Mouse (Mus musculus) forebrain, embryonic 11.5 days (tissue): ENCODE measurements at regions not wholly inside any gene's neighbourhood (a gene's known extent, or its start where the extent isn't known, plus 50 kb on each side); places are given as distances from the start of the nearest gene placed in this dataset.

Source experiments
- ATAC-seq: fragments of 200-750 bp; cut with Nextera tagmentation; replicated peaks from 2 replicates; pipeline ENCODE4 v1.8.0; 2017; ENCODE audit warnings: moderate TSS enrichment; ENCODE audit not compliant: low FRiP score
- DNase-seq: peaks from one replicate; pipeline ENCODE4 v3.0.0-alpha.2; 2017; ENCODE audit warnings: low spot score
- H3K27ac ChIP-seq: fragments of 300-500 bp; sonication (generic); 2 replicates; pipeline ENCODE4 v1.5.1; 2014; ENCODE audit warnings: low read depth, low read length
- H3K27me3 ChIP-seq: fragments of 300-500 bp; sonication (generic); 2 replicates; pipeline ENCODE4 v1.6.1; 2014; ENCODE audit warnings: mild to moderate bottlenecking, low read length, mixed read lengths; ENCODE audit not compliant: control insufficient read depth, insufficient read depth
- H3K36me3 ChIP-seq: fragments of 300-500 bp; sonication (generic); 2 replicates; pipeline ENCODE4 v1.6.1; 2014; ENCODE audit warnings: mild to moderate bottlenecking, low read length, moderate library complexity, mixed read lengths; ENCODE audit not compliant: control insufficient read depth, insufficient read depth
- H3K4me1 ChIP-seq: fragments of 300-500 bp; sonication (generic); replicated peaks from 2 replicates; pipeline ENCODE4 v1.6.1; 2014; ENCODE audit warnings: low read length, mixed read lengths; ENCODE audit not compliant: control insufficient read depth, insufficient read depth
- H3K4me2 ChIP-seq: fragments of 300-500 bp; sonication (generic); 2 replicates; pipeline ENCODE4 v1.6.1; 2014; ENCODE audit warnings: low read depth, mild to moderate bottlenecking, low read length, moderate library complexity, mixed read lengths; ENCODE audit not compliant: severe bottlenecking
- H3K4me3 ChIP-seq: fragments of 300-500 bp; sonication (generic); 2 replicates; pipeline ENCODE4 v1.5.1; 2014; ENCODE audit warnings: low read depth, low read length
- H3K9ac ChIP-seq: fragments of 300-500 bp; sonication (generic); 2 replicates; pipeline ENCODE4 v1.6.1; 2014; ENCODE audit warnings: low read length
- H3K9me3 ChIP-seq: fragments of 300-500 bp; sonication (generic); 2 replicates; pipeline ENCODE4 v1.6.1; 2016; ENCODE audit warnings: low read length, mixed read lengths; ENCODE audit not compliant: control insufficient read depth
- WGBS: fragments of 180-500 bp; shearing (Covaris S2); extraction: QIAGEN DNeasy Blood & Tissue Kit; methylation state at CpG from one replicate; pipeline ENCODE4 v1.1.7; 2014; 5-methylcytosine and 5-hydroxymethylcytosine counted together

DNA sequence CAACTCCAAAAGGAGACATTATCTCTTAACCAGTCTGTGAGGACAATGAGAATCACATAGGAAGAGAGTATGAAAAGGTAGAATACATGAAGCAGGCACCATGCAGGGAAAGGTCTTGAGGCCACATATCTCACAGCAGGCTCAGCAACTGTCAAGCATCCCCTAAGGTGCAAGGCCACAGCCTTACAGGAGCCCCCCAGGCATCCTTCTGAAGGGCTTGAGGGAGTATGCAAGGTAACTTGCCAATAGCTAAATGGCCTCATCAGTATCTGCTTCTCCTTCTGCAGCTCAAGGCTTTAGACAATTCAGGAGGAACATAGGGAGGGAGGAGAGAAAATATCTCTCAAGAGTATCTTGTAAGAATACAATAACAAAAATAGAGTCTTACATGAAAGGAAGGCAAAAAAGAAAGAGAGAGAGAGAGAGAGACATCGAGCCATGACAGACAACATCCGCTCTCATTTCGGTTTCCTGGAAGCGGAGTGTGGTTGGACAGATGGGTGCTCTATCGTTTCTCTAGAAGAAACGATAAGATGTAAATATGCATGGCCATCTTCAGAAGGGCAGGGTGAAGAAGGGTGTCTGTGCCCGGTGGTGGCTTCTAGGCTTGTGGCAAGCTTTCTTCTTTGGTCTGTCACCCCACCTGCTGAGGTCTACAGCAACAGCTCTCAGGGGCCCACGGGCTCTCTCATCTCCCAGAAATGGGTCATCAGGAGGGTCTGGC, 349.6 kb upstream of the 3110018I06Rik start:
- ATAC-seq (no peak), DNase-seq (no peak)
- Histone ChIP-seq H3K27me3 (no peaks in the 10 kb centered on the region), H3K4me3 (no peak overlapping the region), H3K36me3 (no peaks in the 10 kb centered on the region), H3K4me2 (no peak overlapping the region), H3K4me1 (no peaks in the 10 kb centered on the region), H3K9ac (no peak overlapping the region), H3K9me3 (no peaks in the 10 kb centered on the region), H3K27ac (no peak overlapping the region)
- whole genome bisulfite sequencing: 94% methylated on average over 8 of the region's 8 CpGs

DNA sequence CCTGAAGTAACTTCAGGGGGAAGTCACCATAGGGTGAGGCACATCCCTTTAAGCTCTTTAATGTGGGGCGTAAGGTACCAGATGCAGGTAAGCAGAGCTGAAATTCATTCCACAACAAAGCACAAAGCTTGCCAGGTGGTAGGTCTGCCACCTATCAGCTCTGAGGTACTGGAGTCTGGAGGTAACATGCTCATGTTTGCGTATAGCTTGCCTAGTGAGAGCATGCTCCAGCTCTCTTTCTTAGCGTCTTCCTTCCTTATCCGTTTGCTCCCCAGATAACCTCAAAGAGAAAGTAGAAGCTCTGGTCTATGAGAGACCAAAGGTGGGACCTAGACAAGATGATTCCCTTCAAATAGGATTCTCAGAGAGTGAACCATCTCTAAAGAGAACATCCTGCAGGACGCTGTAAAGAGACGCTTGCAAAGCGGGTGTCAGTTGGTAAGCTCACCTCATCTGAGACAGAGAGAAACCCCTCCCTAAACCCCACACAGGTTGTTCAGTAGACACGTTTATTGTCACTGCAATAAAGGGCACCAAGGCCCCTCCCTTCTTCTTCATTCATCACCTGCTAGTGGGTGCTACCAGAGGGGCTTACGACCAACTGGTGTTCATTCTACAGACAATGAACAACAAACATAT, 347.4 kb upstream of the 3110018I06Rik start:
- 89% methylated on average over 9 of the region's 9 CpGs for WGBS
- Histone ChIP-seq H3K4me2 (no peak overlapping the region), H3K27me3 (no peaks in the 10 kb centered on the region), H3K9me3 (no peaks in the 10 kb centered on the region), H3K36me3 (no peaks in the 10 kb centered on the region), H3K4me3 (no peak overlapping the region), H3K27ac (no peak overlapping the region), H3K9ac (no peak overlapping the region), H3K4me1 (no peaks in the 10 kb centered on the region)
- DNase-seq (no peak), ATAC-seq (no peak)

GRCm38 (mm10) chr12:107142226-107142625, 346.2 kb upstream of the 3110018I06Rik start:
- no peak overlapping the region for H3K4me2 ChIP-seq
- ATAC-seq (no peak), DNase-seq (no peak)
- H3K36me3 ChIP-seq: no peaks in the 10 kb centered on the region
- no peaks in the 10 kb centered on the region for H3K9me3 ChIP-seq
- H3K9ac ChIP-seq: no peak overlapping the region
- WGBS: 91% methylated on average over 6 of the region's 6 CpGs
- H3K4me3 ChIP-seq: no peak overlapping the region
- H3K27ac ChIP-seq: no peak overlapping the region
- no peaks in the 10 kb centered on the region for H3K4me1 ChIP-seq
- H3K27me3 ChIP-seq: no peaks in the 10 kb centered on the region

GRCm38 (mm10) chr12:107146608-107147121, 341.8 kb upstream of the 3110018I06Rik start:
- H3K9me3 ChIP-seq: no peaks in the 10 kb centered on the region
- WGBS: 88% methylated on average over 5 of the region's 5 CpGs
- H3K27me3 ChIP-seq: no peaks in the 10 kb centered on the region
- H3K4me3 ChIP-seq: no peak overlapping the region
- H3K36me3 ChIP-seq: no peaks in the 10 kb centered on the region
- H3K4me1 ChIP-seq: no peaks in the 10 kb centered on the region
- no peak overlapping the region for H3K27ac ChIP-seq
- no peak overlapping the region for H3K4me2 ChIP-seq
- no peak for DNase-seq
- no peak overlapping the region for H3K9ac ChIP-seq
- ATAC-seq: no peak

DNA sequence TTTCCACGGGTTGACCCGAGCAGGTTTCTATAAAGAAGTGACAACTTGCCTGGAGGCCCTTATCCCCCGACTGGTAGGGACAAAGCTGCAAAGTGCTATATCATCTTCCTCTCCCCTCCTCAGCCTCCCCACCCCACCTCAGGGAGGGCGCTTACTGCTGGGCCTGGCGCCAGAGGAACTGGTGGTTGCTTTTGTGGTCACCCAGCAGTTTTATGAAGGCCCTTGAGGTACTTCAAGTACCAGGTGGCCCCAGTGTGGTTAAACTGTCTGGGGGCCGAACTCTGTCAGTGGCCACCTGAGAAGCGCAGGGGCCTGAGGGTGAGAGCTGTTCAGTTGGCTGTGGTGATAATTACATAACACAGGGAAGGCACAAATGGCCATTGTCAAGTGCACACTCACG, 340.0 kb upstream of the 3110018I06Rik start:
- H3K27me3 ChIP-seq: no peaks in the 10 kb centered on the region
- no peaks in the 10 kb centered on the region for H3K9me3 ChIP-seq
- no peak overlapping the region for H3K27ac ChIP-seq
- no peak overlapping the region for H3K9ac ChIP-seq
- ATAC-seq (no peak), DNase-seq (no peak)
- 86% methylated on average over 8 of the region's 8 CpGs for WGBS
- H3K36me3 ChIP-seq: no peaks in the 10 kb centered on the region
- no peaks in the 10 kb centered on the region for H3K4me1 ChIP-seq
- H3K4me2 ChIP-seq: no peak overlapping the region
- no peak overlapping the region for H3K4me3 ChIP-seq

- H3K4me1 ChIP-seq: no peaks in the 10 kb centered on the region
- H3K4me3 ChIP-seq: no peak overlapping the region
- no peaks in the 10 kb centered on the region for H3K9me3 ChIP-seq
- H3K4me2 ChIP-seq: no peak overlapping the region
- H3K9ac ChIP-seq: no peak overlapping the region
- H3K27ac ChIP-seq: no peak overlapping the region
- WGBS: 81% methylated on average over 5 of the region's 5 CpGs
- H3K27me3 ChIP-seq: no peaks in the 10 kb centered on the region
- no peaks in the 10 kb centered on the region for H3K36me3 ChIP-seq
- DNase-seq: no peak
- ATAC-seq: no peak
Measured at GRCm38 (mm10) chr12:107151089-107151488, 337.3 kb upstream of the 3110018I06Rik start.

GRCm38 (mm10) chr12:107154668-107155067, 333.8 kb upstream of the 3110018I06Rik start:
- no peak for ATAC-seq
- no peak for DNase-seq
- Histone ChIP-seq H3K9me3 (no peaks in the 10 kb centered on the region), H3K36me3 (no peaks in the 10 kb centered on the region), H3K27ac (no peak overlapping the region), H3K27me3 (no peaks in the 10 kb centered on the region), H3K9ac (no peak overlapping the region), H3K4me1 (no peaks in the 10 kb centered on the region), H3K4me3 (no peak overlapping the region), H3K4me2 (no peak overlapping the region)
- WGBS: 89% methylated on average over 2 of the region's 2 CpGs

GRCm38 (mm10) chr12:107156791-107157428, 331.5 kb upstream of the 3110018I06Rik start:
- DNase-seq: no peak
- no peak for ATAC-seq
- Histone ChIP-seq H3K4me2 (no peak overlapping the region), H3K27me3 (no peaks in the 10 kb centered on the region), H3K9ac (no peak overlapping the region), H3K27ac (no peak overlapping the region), H3K4me3 (no peak overlapping the region), H3K9me3 (no peaks in the 10 kb centered on the region), H3K36me3 (no peaks in the 10 kb centered on the region), H3K4me1 (no peaks in the 10 kb centered on the region; the same call in 1 of the 2 replicates)
- 79% methylated on average over 8 of the region's 8 CpGs for WGBS
